Mouse (Mus musculus): ENCODE data around the gene Whamm. TPM values are rescaled to one million over a fixed set of nuclear protein-coding genes. Genes with fewer than 3 reads are reported as not detected.

Whamm gene
- polyA plus RNA-seq, 1 experiment from 2014 or later, result 9.9 TPM

- ATAC-seq (ENCODE audit: low FRiP score, low TSS enrichment), result no peak
- Histone ChIP-seq H3K27ac (replicated peaks; ENCODE audit: low read depth, low read length) (no peak overlapping the region), H3K27me3 (ENCODE audit: control insufficient read depth, insufficient read depth, low read length) (no peaks in the 10 kb centered on the region), H3K4me3 (replicated peaks; ENCODE audit: low read depth, low read length) (no peak overlapping the region), H3K4me2 (ENCODE audit: low read length) (no peak overlapping the region), H3K4me1 (ENCODE audit: control insufficient read depth, insufficient read depth, low read length) (peaks cover 8% of the 10 kb centered on the region), H3K9me3 (ENCODE audit: control insufficient read depth, low read length) (no peaks in the 10 kb centered on the region), H3K36me3 (ENCODE audit: control insufficient read depth, insufficient read depth, low read length) (peaks cover 32% of the 10 kb centered on the region), H3K9ac (replicated peaks; ENCODE audit: low read length) (no peak overlapping the region)
- no peak for DNase-seq
- WGBS, result 94% methylated on average over 3 of the region's 3 CpGs
These were observed 6.8 kb downstream of the Whamm start for GRCm38 (mm10) chr7:81577872-81578271.

- Histone ChIP-seq H3K9ac (replicated peaks; ENCODE audit: low read length) (no peak overlapping the region), H3K36me3 (ENCODE audit: control insufficient read depth, insufficient read depth, low read length) (peaks cover 32% of the 10 kb centered on the region), H3K27me3 (ENCODE audit: control insufficient read depth, insufficient read depth, low read length) (no peaks in the 10 kb centered on the region), H3K4me2 (ENCODE audit: low read length) (no peak overlapping the region), H3K4me3 (replicated peaks; ENCODE audit: low read depth, low read length) (no peak overlapping the region), H3K4me1 (ENCODE audit: control insufficient read depth, insufficient read depth, low read length) (0 out of 2 replicates have a peak, but pooled peaks cover 4% of the 10 kb centered on the region), H3K27ac (replicated peaks; ENCODE audit: low read depth, low read length) (no peak overlapping the region), H3K9me3 (ENCODE audit: control insufficient read depth, low read length) (no peaks in the 10 kb centered on the region)
- DNase-seq (no peak), ATAC-seq (ENCODE audit: low FRiP score, low TSS enrichment) (no peak)
- WGBS, result 93% methylated on average over 7 of the region's 7 CpGs
These were observed 7.3 kb downstream of the Whamm start for GRCm38 (mm10) chr7:81578413-81578812.

- no peak for ATAC-seq (ENCODE audit: low FRiP score, low TSS enrichment)
- WGBS, result 96% methylated on average over 5 of the region's 5 CpGs
- no peaks in the 10 kb centered on the region for H3K9me3 ChIP-seq (ENCODE audit: control insufficient read depth, low read length)
These were observed 8.2 kb downstream of the Whamm start for GRCm38 (mm10) chr7:81579312-81579711.

GRCm38 (mm10) chr7:81583512-81583911 is 12.4 kb downstream of the Whamm start:
- no peaks in the 10 kb centered on the region for H3K4me1 ChIP-seq (ENCODE audit: control insufficient read depth, insufficient read depth, low read length)
- no peak overlapping the region for H3K9ac ChIP-seq (replicated peaks; ENCODE audit: low read length)
- H3K27me3 ChIP-seq (ENCODE audit: control insufficient read depth, insufficient read depth, low read length), result no peaks in the 10 kb centered on the region
- 71% methylated on average over 3 of the region's 3 CpGs for WGBS
- H3K4me3 ChIP-seq (replicated peaks; ENCODE audit: low read depth, low read length), result no peak overlapping the region
- peaks cover 41% of the 10 kb centered on the region for H3K36me3 ChIP-seq (ENCODE audit: control insufficient read depth, insufficient read depth, low read length)
- H3K4me2 ChIP-seq (ENCODE audit: low read length), result no peak overlapping the region
- H3K27ac ChIP-seq (replicated peaks; ENCODE audit: low read depth, low read length), result no peak overlapping the region
- no peak for ATAC-seq (ENCODE audit: low FRiP score, low TSS enrichment)
- no peak for DNase-seq
- no peaks in the 10 kb centered on the region for H3K9me3 ChIP-seq (ENCODE audit: control insufficient read depth, low read length)

More at GRCm38 (mm10) chr7:81579312-81579711, 8.2 kb downstream of the Whamm start:
- no peak overlapping the region for H3K4me2 ChIP-seq (ENCODE audit: low read length)
- no peak overlapping the region for H3K27ac ChIP-seq (replicated peaks; ENCODE audit: low read depth, low read length)
- peaks cover 32% of the 10 kb centered on the region for H3K36me3 ChIP-seq (ENCODE audit: control insufficient read depth, insufficient read depth, low read length)
- no peak overlapping the region for H3K4me3 ChIP-seq (replicated peaks; ENCODE audit: low read depth, low read length)
- no peak for DNase-seq
- H3K27me3 ChIP-seq (ENCODE audit: control insufficient read depth, insufficient read depth, low read length), result no peaks in the 10 kb centered on the region
- H3K9ac ChIP-seq (replicated peaks; ENCODE audit: low read length), result no peak overlapping the region
- no peaks in the 10 kb centered on the region for H3K4me1 ChIP-seq (ENCODE audit: control insufficient read depth, insufficient read depth, low read length)

- 91% methylated on average over 7 of the region's 7 CpGs for WGBS
- Histone ChIP-seq H3K4me1 (ENCODE audit: control insufficient read depth, insufficient read depth, low read length) (no peaks in the 10 kb centered on the region), H3K4me3 (replicated peaks; ENCODE audit: low read depth, low read length) (no peak overlapping the region), H3K9me3 (ENCODE audit: control insufficient read depth, low read length) (no peaks in the 10 kb centered on the region), H3K27me3 (ENCODE audit: control insufficient read depth, insufficient read depth, low read length) (no peaks in the 10 kb centered on the region), H3K36me3 (ENCODE audit: control insufficient read depth, insufficient read depth, low read length) (peaks cover 37% of the 10 kb centered on the region), H3K9ac (replicated peaks; ENCODE audit: low read length) (no peak overlapping the region), H3K27ac (replicated peaks; ENCODE audit: low read depth, low read length) (no peak overlapping the region), H3K4me2 (ENCODE audit: low read length) (no peak overlapping the region)
- ATAC-seq (ENCODE audit: low FRiP score, low TSS enrichment) (no peak), DNase-seq (no peak)
These were observed 14.3 kb downstream of the Whamm start for GRCm38 (mm10) chr7:81585326-81585725.

GRCm38 (mm10) chr7:81587238-81587637 is 16.2 kb downstream of the Whamm start:
- H3K9me3 ChIP-seq (ENCODE audit: control insufficient read depth, low read length), result no peaks in the 10 kb centered on the region
- no peaks in the 10 kb centered on the region for H3K4me1 ChIP-seq (ENCODE audit: control insufficient read depth, insufficient read depth, low read length)
- DNase-seq, result no peak
- ATAC-seq (ENCODE audit: low FRiP score, low TSS enrichment), result no peak
- no peaks in the 10 kb centered on the region for H3K27me3 ChIP-seq (ENCODE audit: control insufficient read depth, insufficient read depth, low read length)
- no peak overlapping the region for H3K4me3 ChIP-seq (replicated peaks; ENCODE audit: low read depth, low read length)
- H3K9ac ChIP-seq (replicated peaks; ENCODE audit: low read length), result no peak overlapping the region
- no peak overlapping the region for H3K27ac ChIP-seq (replicated peaks; ENCODE audit: low read depth, low read length)
- H3K4me2 ChIP-seq (ENCODE audit: low read length), result no peak overlapping the region
- peaks cover 53% of the 10 kb centered on the region for H3K36me3 ChIP-seq (ENCODE audit: control insufficient read depth, insufficient read depth, low read length)
- WGBS, result 86% methylated on average over 4 of the region's 4 CpGs

- 87% methylated on average over 9 of the region's 9 CpGs for WGBS
- Histone ChIP-seq H3K27ac (replicated peaks; ENCODE audit: low read depth, low read length) (no peak overlapping the region), H3K9me3 (ENCODE audit: control insufficient read depth, low read length) (no peaks in the 10 kb centered on the region), H3K9ac (replicated peaks; ENCODE audit: low read length) (no peak overlapping the region), H3K27me3 (ENCODE audit: control insufficient read depth, insufficient read depth, low read length) (no peaks in the 10 kb centered on the region), H3K4me3 (replicated peaks; ENCODE audit: low read depth, low read length) (no peak overlapping the region), H3K4me1 (ENCODE audit: control insufficient read depth, insufficient read depth, low read length) (no peaks in the 10 kb centered on the region), H3K4me2 (ENCODE audit: low read length) (no peak overlapping the region), H3K36me3 (ENCODE audit: control insufficient read depth, insufficient read depth, low read length) (peaks cover 77% of the 10 kb centered on the region)
- DNase-seq (no peak), ATAC-seq (ENCODE audit: low FRiP score, low TSS enrichment) (no peak)
These were observed 21.6 kb downstream of the Whamm start for GRCm38 (mm10) chr7:81592686-81593085.

- no peak overlapping the region for H3K9ac ChIP-seq (replicated peaks; ENCODE audit: low read length)
- WGBS, result 93% methylated on average over 8 of the region's 8 CpGs
- H3K36me3 ChIP-seq (ENCODE audit: control insufficient read depth, insufficient read depth, low read length), result peaks cover 83% of the 10 kb centered on the region
- H3K9me3 ChIP-seq (ENCODE audit: control insufficient read depth, low read length), result no peaks in the 10 kb centered on the region
- H3K27ac ChIP-seq (replicated peaks; ENCODE audit: low read depth, low read length), result no peak overlapping the region
- no peak overlapping the region for H3K4me3 ChIP-seq (replicated peaks; ENCODE audit: low read depth, low read length)
- no peak for ATAC-seq (ENCODE audit: low FRiP score, low TSS enrichment)
- DNase-seq, result no peak
- no peaks in the 10 kb centered on the region for H3K4me1 ChIP-seq (ENCODE audit: control insufficient read depth, insufficient read depth, low read length)
- H3K27me3 ChIP-seq (ENCODE audit: control insufficient read depth, insufficient read depth, low read length), result no peaks in the 10 kb centered on the region
- H3K4me2 ChIP-seq (ENCODE audit: low read length), result no peak overlapping the region
These were observed 22.3 kb downstream of the Whamm start for GRCm38 (mm10) chr7:81593387-81593786.

GRCm38 (mm10) chr7:81595056-81595455 is 24.0 kb downstream of the Whamm start:
- H3K9ac ChIP-seq (replicated peaks; ENCODE audit: low read length), result no peak overlapping the region
- H3K4me2 ChIP-seq (ENCODE audit: low read length), result no peak overlapping the region
- H3K27me3 ChIP-seq (ENCODE audit: control insufficient read depth, insufficient read depth, low read length), result no peaks in the 10 kb centered on the region
- no peaks in the 10 kb centered on the region for H3K9me3 ChIP-seq (ENCODE audit: control insufficient read depth, low read length)
- no peak overlapping the region for H3K27ac ChIP-seq (replicated peaks; ENCODE audit: low read depth, low read length)
- DNase-seq (no peak), ATAC-seq (ENCODE audit: low FRiP score, low TSS enrichment) (no peak)
- no peaks in the 10 kb centered on the region for H3K4me1 ChIP-seq (ENCODE audit: control insufficient read depth, insufficient read depth, low read length)
- peaks cover 84% of the 10 kb centered on the region for H3K36me3 ChIP-seq (ENCODE audit: control insufficient read depth, insufficient read depth, low read length)
- H3K4me3 ChIP-seq (replicated peaks; ENCODE audit: low read depth, low read length), result no peak overlapping the region
- WGBS, result 91% methylated on average over 5 of the region's 5 CpGs

Measured in midbrain, embryonic 14.5 days (tissue).